Mouse (Mus musculus) thymus, postnatal 36 days (tissue): Measurements from ENCODE around the gene Ncoa7.
"Not testable (repeated sequence)": the region's sequence is repeated elsewhere in the genome, so short reads cannot be mapped to it uniquely, and the experiment has no call there.

Experiments used
- DNase-seq, 2 experiments: peaks; one replicate each; pipeline ENCODE4 v3.0.0; 2022; ENCODE audit warnings: mixed read lengths in 2 of 2

The Ncoa7 gene

GRCm38 (mm10) chr10:30787684-30788339 is 15.3 kb downstream of the Ncoa7 start:
- DNase-seq: no peak

GRCm38 (mm10) chr10:30786103-30786754 is 16.9 kb downstream of the Ncoa7 start:
- DNase-seq: no peak

GRCm38 (mm10) chr10:30780921-30781320 is 22.2 kb downstream of the Ncoa7 start:
- DNase-seq: not testable (repeated sequence)

GRCm38 (mm10) chr10:30778240-30778639 is 24.9 kb downstream of the Ncoa7 start:
- DNase-seq: no peak

- no peak for DNase-seq
Measured at GRCm38 (mm10) chr10:30775987-30776386, 27.1 kb downstream of the Ncoa7 start.

- no peak for DNase-seq
Measured at GRCm38 (mm10) chr10:30775568-30775967, 27.6 kb downstream of the Ncoa7 start.

- no peak for DNase-seq
Measured at GRCm38 (mm10) chr10:30774396-30774795, 28.7 kb downstream of the Ncoa7 start.

GRCm38 (mm10) chr10:30773181-30773580 is 29.9 kb downstream of the Ncoa7 start:
- no peak for DNase-seq

- DNase-seq: no peak
Measured at GRCm38 (mm10) chr10:30771417-30772158, 31.5 kb downstream of the Ncoa7 start.

GRCm38 (mm10) chr10:30768820-30769219 is 34.3 kb downstream of the Ncoa7 start:
- no peak for DNase-seq

GRCm38 (mm10) chr10:30768250-30768649 is 34.9 kb downstream of the Ncoa7 start:
- DNase-seq: no peak

- no peak for DNase-seq
Measured at GRCm38 (mm10) chr10:30763179-30763770, 39.9 kb downstream of the Ncoa7 start.

- no peak for DNase-seq
Measured at GRCm38 (mm10) chr10:30762284-30762964, 40.7 kb downstream of the Ncoa7 start.

- DNase-seq: no peak
Measured at GRCm38 (mm10) chr10:30759360-30760147, 43.6 kb downstream of the Ncoa7 start.

- no peak for DNase-seq
Measured at GRCm38 (mm10) chr10:30756064-30756463, 47.1 kb downstream of the Ncoa7 start.

GRCm38 (mm10) chr10:30754825-30755457 is 48.2 kb downstream of the Ncoa7 start:
- no peak for DNase-seq

GRCm38 (mm10) chr10:30754082-30754481 is 49.0 kb downstream of the Ncoa7 start:
- DNase-seq: no peak

GRCm38 (mm10) chr10:30752485-30752884 is 50.6 kb downstream of the Ncoa7 start:
- DNase-seq: no peak

GRCm38 (mm10) chr10:30751586-30751985 is 51.5 kb downstream of the Ncoa7 start:
- no peak for DNase-seq

GRCm38 (mm10) chr10:30749807-30750206 is 53.3 kb downstream of the Ncoa7 start:
- DNase-seq: no peak

GRCm38 (mm10) chr10:30745238-30745974 is 57.7 kb downstream of the Ncoa7 start:
- no peak for DNase-seq
